Mouse (Mus musculus) limb, embryonic 15.5 days (tissue): ENCODE data around the gene Pitpnc1. TPM values are rescaled to one million over a fixed set of nuclear protein-coding genes. Genes with fewer than 3 reads are reported as not detected.

Experiments
- ATAC-seq: fragments of 200-750 bp; cut with Nextera tagmentation; 2 replicates; pipeline ENCODE4 v1.8.0; 2017; ENCODE audit warnings: low read depth, moderate TSS enrichment; ENCODE audit not compliant: insufficient number of reproducible peaks, low FRiP score, low TSS enrichment
- H3K27ac ChIP-seq: fragments of 300-500 bp; sonication (generic); 2 replicates; pipeline ENCODE4 v1.5.1; 2015; ENCODE audit warnings: moderate library complexity, mild to moderate bottlenecking, inconsistent platforms
- H3K27me3 ChIP-seq: fragments of 300-500 bp; sonication (generic); 2 replicates; pipeline ENCODE4 v1.6.1; 2015; ENCODE audit warnings: inconsistent platforms
- H3K36me3 ChIP-seq: fragments of 300-500 bp; sonication (generic); 2 replicates; pipeline ENCODE4 v1.6.1; 2015; ENCODE audit warnings: inconsistent platforms
- H3K4me1 ChIP-seq: fragments of 300-500 bp; sonication (generic); 2 replicates; pipeline ENCODE4 v1.6.1; 2015; ENCODE audit warnings: inconsistent platforms
- H3K4me2 ChIP-seq: fragments of 300-500 bp; sonication (generic); 2 replicates; pipeline ENCODE4 v1.6.1; 2015; ENCODE audit warnings: mild to moderate bottlenecking, inconsistent platforms
- H3K4me3 ChIP-seq: fragments of 300-500 bp; sonication (generic); 2 replicates; pipeline ENCODE4 v1.5.1; 2015; ENCODE audit warnings: mild to moderate bottlenecking, inconsistent platforms
- H3K9ac ChIP-seq: fragments of 300-500 bp; sonication (generic); 2 replicates; pipeline ENCODE4 v1.6.1; 2015; ENCODE audit warnings: inconsistent platforms
- H3K9me3 ChIP-seq: fragments of 300-500 bp; sonication (generic); 2 replicates; pipeline ENCODE4 v1.6.1; 2016; ENCODE audit warnings: inconsistent platforms
- WGBS: fragments of 180-500 bp; shearing (Covaris S2); methylation state at CpG from one replicate; pipeline ENCODE4 v1.1.7; 2015; 5-methylcytosine and 5-hydroxymethylcytosine counted together
- polyA plus RNA-seq: library from polyadenylated mRNA; unstranded; fragments of >200 nt; fragmentation: Nextera tagmentation; extraction: Ambion mirVana; gene quantifications from 2 replicates; pipeline ENCODE4 v1.2.1, GENCODE M21; 2015

The Pitpnc1 gene
- polyA plus RNA-seq, 1 experiment from 2014 or later, result 25.2 TPM

GRCm38 (mm10) chr11:107349756-107350155, 120.7 kb downstream of the Pitpnc1 start:
- H3K9me3 ChIP-seq, result no peaks in the 10 kb centered on the region
- no peak overlapping the region for H3K4me3 ChIP-seq
- H3K4me1 ChIP-seq, result peaks cover 3% of the 10 kb centered on the region
- 92% methylated on average over 7 of the region's 7 CpGs for WGBS
- H3K36me3 ChIP-seq, result no peaks in the 10 kb centered on the region
- no peak overlapping the region for H3K4me2 ChIP-seq
- H3K27me3 ChIP-seq, result no peaks in the 10 kb centered on the region
- no peak overlapping the region for H3K27ac ChIP-seq
- no peak for ATAC-seq
- H3K9ac ChIP-seq, result no peak overlapping the region

GRCm38 (mm10) chr11:107343031-107343430, 127.5 kb downstream of the Pitpnc1 start:
- H3K9ac ChIP-seq, result no peak overlapping the region
- H3K36me3 ChIP-seq, result no peaks in the 10 kb centered on the region
- H3K27ac ChIP-seq, result no peak overlapping the region
- no peak overlapping the region for H3K4me3 ChIP-seq
- H3K27me3 ChIP-seq, result no peaks in the 10 kb centered on the region
- WGBS, result 83% methylated on average over 4 of the region's 4 CpGs
- H3K4me1 ChIP-seq, result peaks cover 10% of the 10 kb centered on the region
- H3K4me2 ChIP-seq, result no peak overlapping the region
- H3K9me3 ChIP-seq, result no peaks in the 10 kb centered on the region
- no peak for ATAC-seq

- H3K36me3 ChIP-seq, result no peaks in the 10 kb centered on the region
- no peaks in the 10 kb centered on the region for H3K27me3 ChIP-seq
- H3K27ac ChIP-seq, result no peak overlapping the region
- no peak overlapping the region for H3K9ac ChIP-seq
- H3K9me3 ChIP-seq, result no peaks in the 10 kb centered on the region
- no peak overlapping the region for H3K4me2 ChIP-seq
- H3K4me3 ChIP-seq, result no peak overlapping the region
- peaks cover 10% of the 10 kb centered on the region for H3K4me1 ChIP-seq
- no peak for ATAC-seq
- 55% methylated on average over 1 of the region's 1 CpGs for WGBS
These were observed 128.1 kb downstream of the Pitpnc1 start for GRCm38 (mm10) chr11:107342432-107342831.

GRCm38 (mm10) chr11:107341293-107341692, 129.2 kb downstream of the Pitpnc1 start:
- WGBS, result 35% methylated on average over 15 of the region's 15 CpGs
- no peak for ATAC-seq
- no peaks in the 10 kb centered on the region for H3K27me3 ChIP-seq
- H3K9me3 ChIP-seq, result no peaks in the 10 kb centered on the region
- peaks cover 3% of the 10 kb centered on the region; the same call in 1 of the 2 replicates for H3K36me3 ChIP-seq
- H3K9ac ChIP-seq, result no peak overlapping the region
- H3K4me3 ChIP-seq, result no peak overlapping the region
- peak overlapping the region; percentile 67 for H3K27ac ChIP-seq
- no peak overlapping the region for H3K4me2 ChIP-seq
- peaks cover 10% of the 10 kb centered on the region for H3K4me1 ChIP-seq

- H3K9me3 ChIP-seq, result no peaks in the 10 kb centered on the region
- no peak for ATAC-seq
- WGBS, result 8% methylated on average over 2 of the region's 2 CpGs
These were observed 129.7 kb downstream of the Pitpnc1 start for GRCm38 (mm10) chr11:107340793-107341192.

GRCm38 (mm10) chr11:107339224-107339805, 131.2 kb downstream of the Pitpnc1 start:
- Histone ChIP-seq H3K27ac (no peak overlapping the region), H3K4me1 (peaks cover 10% of the 10 kb centered on the region), H3K4me2 (no peak overlapping the region), H3K9me3 (no peaks in the 10 kb centered on the region), H3K4me3 (no peak overlapping the region), H3K36me3 (peaks cover 7% of the 10 kb centered on the region; the same call in 1 of the 2 replicates), H3K27me3 (no peaks in the 10 kb centered on the region), H3K9ac (no peak overlapping the region)
- WGBS, result 81% methylated on average over 7 of the region's 7 CpGs
- no peak for ATAC-seq

More at GRCm38 (mm10) chr11:107340793-107341192, 129.7 kb downstream of the Pitpnc1 start:
- Histone ChIP-seq H3K9ac (no peak overlapping the region), H3K4me2 (no peak overlapping the region), H3K27me3 (no peaks in the 10 kb centered on the region), H3K4me3 (no peak overlapping the region), H3K27ac (no peak overlapping the region), H3K4me1 (peaks cover 10% of the 10 kb centered on the region), H3K36me3 (peaks cover 4% of the 10 kb centered on the region; the same call in 1 of the 2 replicates)

- Histone ChIP-seq H3K27ac (no peak overlapping the region), H3K9ac (no peak overlapping the region), H3K9me3 (no peaks in the 10 kb centered on the region), H3K36me3 (peaks cover 7% of the 10 kb centered on the region; the same call in 1 of the 2 replicates), H3K27me3 (no peaks in the 10 kb centered on the region), H3K4me1 (peaks cover 10% of the 10 kb centered on the region), H3K4me2 (no peak overlapping the region), H3K4me3 (no peak overlapping the region)
- WGBS, result 49% methylated on average over 18 of the region's 18 CpGs
- no peak for ATAC-seq
These were observed 132.9 kb downstream of the Pitpnc1 start for GRCm38 (mm10) chr11:107337391-107338148.

- H3K27me3 ChIP-seq, result no peaks in the 10 kb centered on the region
- peaks cover 9% of the 10 kb centered on the region; the same call in 1 of the 2 replicates for H3K36me3 ChIP-seq
- WGBS, result 91% methylated on average over 11 of the region's 11 CpGs
- peak overlapping the region; percentile 8; the same call in 1 of the 2 replicates for H3K27ac ChIP-seq
- H3K9ac ChIP-seq, result no peak overlapping the region
- H3K4me2 ChIP-seq, result no peak overlapping the region
- peaks cover 2% of the 10 kb centered on the region; the same call in 1 of the 2 replicates for H3K4me1 ChIP-seq
- ATAC-seq, result no peak
- no peak overlapping the region for H3K4me3 ChIP-seq
- H3K9me3 ChIP-seq, result no peaks in the 10 kb centered on the region
These were observed 134.7 kb downstream of the Pitpnc1 start for GRCm38 (mm10) chr11:107335756-107336155.

- H3K27me3 ChIP-seq, result no peaks in the 10 kb centered on the region
- no peaks in the 10 kb centered on the region for H3K4me1 ChIP-seq
- no peaks in the 10 kb centered on the region for H3K9me3 ChIP-seq
- ATAC-seq, result no peak
- H3K27ac ChIP-seq, result peak overlapping the region; percentile 69
- 75% methylated on average over 15 of the region's 15 CpGs for WGBS
- H3K4me3 ChIP-seq, result no peak overlapping the region
- peaks cover 9% of the 10 kb centered on the region; the same call in 1 of the 2 replicates for H3K36me3 ChIP-seq
- no peak overlapping the region for H3K4me2 ChIP-seq
- no peak overlapping the region for H3K9ac ChIP-seq
These were observed 135.5 kb downstream of the Pitpnc1 start for GRCm38 (mm10) chr11:107334849-107335484.

GRCm38 (mm10) chr11:107332905-107333304, 137.6 kb downstream of the Pitpnc1 start:
- no peak overlapping the region for H3K4me3 ChIP-seq
- 95% methylated on average over 3 of the region's 3 CpGs for WGBS
- no peak overlapping the region for H3K9ac ChIP-seq
- no peaks in the 10 kb centered on the region for H3K4me1 ChIP-seq
- H3K27ac ChIP-seq, result no peak overlapping the region
- H3K4me2 ChIP-seq, result no peak overlapping the region
- H3K27me3 ChIP-seq, result no peaks in the 10 kb centered on the region
- no peaks in the 10 kb centered on the region for H3K9me3 ChIP-seq
- ATAC-seq, result no peak
- peaks cover 9% of the 10 kb centered on the region; the same call in 1 of the 2 replicates for H3K36me3 ChIP-seq

GRCm38 (mm10) chr11:107332332-107332731, 138.2 kb downstream of the Pitpnc1 start:
- WGBS, result 88% methylated on average over 13 of the region's 13 CpGs
- H3K27ac ChIP-seq, result no peak overlapping the region

GRCm38 (mm10) chr11:107331425-107331824, 139.1 kb downstream of the Pitpnc1 start:
- H3K9me3 ChIP-seq, result no peaks in the 10 kb centered on the region
- no peak for ATAC-seq
- no peaks in the 10 kb centered on the region for H3K27me3 ChIP-seq
- H3K4me2 ChIP-seq, result no peak overlapping the region
- H3K36me3 ChIP-seq, result peaks cover 7% of the 10 kb centered on the region; the same call in 1 of the 2 replicates
- no peak overlapping the region for H3K4me3 ChIP-seq
- no peak overlapping the region for H3K27ac ChIP-seq
- H3K4me1 ChIP-seq, result no peaks in the 10 kb centered on the region
- H3K9ac ChIP-seq, result no peak overlapping the region
- WGBS, result 80% methylated on average over 2 of the region's 2 CpGs

More at GRCm38 (mm10) chr11:107332332-107332731, 138.2 kb downstream of the Pitpnc1 start:
- no peaks in the 10 kb centered on the region for H3K9me3 ChIP-seq
- no peaks in the 10 kb centered on the region for H3K27me3 ChIP-seq
- ATAC-seq, result no peak
- no peak overlapping the region for H3K4me2 ChIP-seq
- peaks cover 9% of the 10 kb centered on the region; the same call in 1 of the 2 replicates for H3K36me3 ChIP-seq
- H3K9ac ChIP-seq, result no peak overlapping the region
- no peaks in the 10 kb centered on the region for H3K4me1 ChIP-seq
- no peak overlapping the region for H3K4me3 ChIP-seq
